Mouse (Mus musculus) stomach, postnatal 0 days (tissue): ENCODE measurements around the gene Mif4gd.

Source experiments
- CTCF ChIP-seq: IDR thresholded peaks from 2 replicates; pipeline ENCODE4 v1.5.1; 2016; ENCODE audit warnings: antibody characterized with exemption, low read depth, mild to moderate bottlenecking, moderate library complexity
- EP300 ChIP-seq: optimal IDR thresholded peaks from 2 replicates; pipeline ENCODE3; 2016; ENCODE audit warnings: antibody characterized with exemption

DNA sequence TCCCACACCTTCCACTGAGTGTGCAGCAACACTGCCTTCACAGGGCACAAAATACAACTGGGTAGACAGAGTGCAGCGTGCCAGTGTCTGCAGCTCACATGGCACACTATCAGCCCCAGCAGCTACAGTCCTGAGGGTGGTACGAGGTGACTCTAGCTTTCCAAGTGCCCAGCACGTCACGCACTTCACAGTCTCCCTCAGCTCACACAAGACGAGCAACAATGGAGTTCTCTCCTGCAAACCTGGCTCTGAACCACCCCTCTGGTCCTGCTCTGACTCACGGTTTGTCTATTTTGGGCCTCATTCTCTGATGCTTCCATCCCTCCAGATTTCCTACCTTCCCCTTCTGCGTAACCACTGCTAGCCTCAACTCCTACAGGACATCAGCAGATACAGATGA, 13.0 kb downstream of the Mif4gd start:
- TF ChIP-seq CTCF, result no peak
- TF ChIP-seq EP300, result no peak
